Mouse (Mus musculus) skeletal muscle tissue, adult 2 months (tissue): Measurements from ENCODE around the gene Ccl17.
"Not testable (repeated sequence)": the region's sequence is repeated elsewhere in the genome, so short reads cannot be mapped to it uniquely, and the experiment has no call there.

Experiments used
- DNase-seq: peaks from one replicate; pipeline ENCODE4 v3.0.0-alpha.2; 2012; ENCODE audit warnings: low read depth, low spot score

Gene Ccl17

GRCm38 (mm10) chr8:94825170-94825569 is 14.9 kb downstream of the Ccl17 start:
- no peak for DNase-seq

- no peak for DNase-seq
Observed at GRCm38 (mm10) chr8:94826210-94826609, 16.0 kb downstream of the Ccl17 start.

- DNase-seq = no peak
Observed at GRCm38 (mm10) chr8:94828284-94828683, 18.0 kb downstream of the Ccl17 start.

GRCm38 (mm10) chr8:94833901-94834405 is 23.7 kb downstream of the Ccl17 start:
- not testable (repeated sequence) for DNase-seq

- not testable (repeated sequence) for DNase-seq
Observed at GRCm38 (mm10) chr8:94835751-94836150, 25.5 kb downstream of the Ccl17 start.

- DNase-seq = no peak
Observed at GRCm38 (mm10) chr8:94836456-94837240, 26.4 kb downstream of the Ccl17 start.

- DNase-seq = peak; percentile 97
Observed at GRCm38 (mm10) chr8:94837662-94838574, 27.7 kb downstream of the Ccl17 start, which contains the start of the genes Coq9 and Ciapin1. Gene Coq9 (plus strand): TSS chr8:94838321. Gene Ciapin1 (minus strand): TSS chr8:94838358.

- peak; percentile 89 for DNase-seq
Observed at GRCm38 (mm10) chr8:94838600-94838999, 28.3 kb downstream of the Ccl17 start.

GRCm38 (mm10) chr8:94841183-94841582 is 30.9 kb downstream of the Ccl17 start:
- no peak for DNase-seq

- peak; percentile 44 for DNase-seq
Observed at GRCm38 (mm10) chr8:94850049-94850448, 39.8 kb downstream of the Ccl17 start.

GRCm38 (mm10) chr8:94854761-94855160 is 44.5 kb downstream of the Ccl17 start:
- DNase-seq = not testable (repeated sequence)

GRCm38 (mm10) chr8:94857011-94857345 is 46.7 kb downstream of the Ccl17 start:
- DNase-seq = no peak

GRCm38 (mm10) chr8:94857346-94858173 is 47.3 kb downstream of the Ccl17 start, which contains the start of gene Polr2c:
Gene Polr2c (plus strand): TSS chr8:94857450.
- peak; percentile 72 for DNase-seq

- DNase-seq = no peak
Observed at GRCm38 (mm10) chr8:94861352-94861910, 51.2 kb downstream of the Ccl17 start.
